Mouse (Mus musculus) adrenal gland, postnatal 14 days (tissue): ENCODE measurements around the gene Pced1a. TPM values are rescaled to one million over a fixed set of nuclear protein-coding genes. Genes with fewer than 3 reads are reported as not detected.

ENCODE experiments used
- DNase-seq: peaks from one replicate; pipeline ENCODE4 v3.0.0; 2021; ENCODE audit warnings: mixed read lengths
- long read RNA-seq, 2 experiments: library from polyadenylated mRNA; stranded (forward); transcript quantifications; one replicate each; pipeline ENCODE4 v2.0.0; 2021
- total RNA-seq: library from RNA; stranded (reverse); gene quantifications from 2 replicates; pipeline ENCODE4 v1.2.3, GENCODE M21; 2021

Pced1a gene
- 13.6 TPM in 2 replicates for total RNA-seq
- long read RNA-seq, experiment 1, partial matches to known transcripts, result 0 of 6 reads
- long read RNA-seq, experiment 1, other reads (novel, unspliced or antisense), result 3 of 6 reads
- long read RNA-seq, experiment 2, partial matches to known transcripts, result 2 of 6 reads
- long read RNA-seq, experiment 2, other reads (novel, unspliced or antisense), result 2 of 6 reads

DNA sequence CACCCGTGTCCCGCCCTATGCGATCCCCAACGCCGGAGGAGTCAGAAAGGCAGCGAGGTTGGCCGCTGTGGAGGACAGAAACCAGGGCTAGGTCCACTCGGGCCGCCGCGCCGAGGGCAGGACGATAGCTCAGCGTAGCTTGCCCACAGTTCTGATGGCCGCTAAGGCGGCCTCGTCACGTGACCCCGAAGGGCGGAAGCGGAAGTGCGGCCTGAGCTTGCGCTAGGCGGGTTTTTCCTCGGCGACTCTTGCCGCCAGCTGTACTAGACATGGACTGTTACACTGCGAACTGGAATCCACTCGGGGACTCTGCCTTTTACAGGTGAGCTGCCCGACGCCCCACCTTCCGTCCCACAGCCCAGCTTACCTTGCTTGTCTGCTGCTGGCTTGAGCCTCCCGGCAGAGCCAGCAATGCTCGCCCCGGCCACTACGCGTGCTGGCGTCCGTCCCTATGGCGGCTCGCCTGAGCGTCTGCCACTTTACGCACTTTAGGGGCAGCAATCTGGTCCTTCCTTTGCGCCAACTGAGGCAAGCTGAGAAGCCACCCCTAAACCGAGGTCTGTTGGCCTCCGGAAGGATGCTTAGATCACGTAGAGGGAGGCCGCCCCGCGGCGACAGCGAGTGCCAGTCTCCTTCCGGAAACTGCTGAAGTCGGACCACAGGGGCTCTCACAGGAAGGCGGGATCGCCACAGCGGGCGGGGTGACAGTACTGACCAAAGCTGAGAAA, at the start of gene Pced1a, which contains the start of gene Vps16:
Gene Pced1a (minus strand): TSS at position 576 of the 728 bp plus-strand sequence.
Gene Vps16 (plus strand): TSS at position 214 of the 728 bp plus-strand sequence.
- DNase-seq, result peak; percentile 96

DNA sequence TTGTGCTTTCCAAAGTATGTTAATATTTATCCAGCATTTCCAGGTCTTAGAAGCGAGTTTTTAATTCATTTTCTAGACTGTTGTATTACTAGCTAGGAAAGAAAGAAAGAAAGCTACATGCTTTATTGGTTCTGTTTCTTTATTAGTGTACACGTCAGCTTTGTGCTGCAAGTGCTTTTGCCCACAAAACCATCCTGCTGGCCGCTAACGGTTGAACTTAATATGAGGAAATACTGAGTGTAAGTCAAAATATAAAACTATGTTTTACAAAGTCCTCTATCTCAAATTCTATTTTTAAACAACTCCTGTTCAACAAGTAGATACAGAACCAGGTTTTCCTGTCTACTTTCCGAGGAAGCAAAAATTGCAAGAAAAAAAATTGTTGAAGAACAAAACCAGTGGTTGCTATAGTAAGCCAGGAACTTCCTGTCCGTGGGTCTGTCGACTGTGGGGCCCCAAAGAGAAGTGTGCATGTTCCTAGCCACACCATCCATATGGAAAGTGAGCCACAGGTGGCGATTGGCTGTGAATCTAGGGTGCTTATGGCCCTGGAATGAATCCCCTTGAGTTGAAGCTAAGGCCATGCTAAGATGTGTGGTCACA, 48.5 kb upstream of the Pced1a start:
- no peak for DNase-seq

GRCm38 (mm10) chr2:130469935-130470334, 45.4 kb upstream of the Pced1a start:
- DNase-seq, result no peak

GRCm38 (mm10) chr2:130469366-130469765, 44.9 kb upstream of the Pced1a start:
- no peak for DNase-seq

- DNase-seq, result no peak
Observed at GRCm38 (mm10) chr2:130466438-130466837, 41.9 kb upstream of the Pced1a start.

DNA sequence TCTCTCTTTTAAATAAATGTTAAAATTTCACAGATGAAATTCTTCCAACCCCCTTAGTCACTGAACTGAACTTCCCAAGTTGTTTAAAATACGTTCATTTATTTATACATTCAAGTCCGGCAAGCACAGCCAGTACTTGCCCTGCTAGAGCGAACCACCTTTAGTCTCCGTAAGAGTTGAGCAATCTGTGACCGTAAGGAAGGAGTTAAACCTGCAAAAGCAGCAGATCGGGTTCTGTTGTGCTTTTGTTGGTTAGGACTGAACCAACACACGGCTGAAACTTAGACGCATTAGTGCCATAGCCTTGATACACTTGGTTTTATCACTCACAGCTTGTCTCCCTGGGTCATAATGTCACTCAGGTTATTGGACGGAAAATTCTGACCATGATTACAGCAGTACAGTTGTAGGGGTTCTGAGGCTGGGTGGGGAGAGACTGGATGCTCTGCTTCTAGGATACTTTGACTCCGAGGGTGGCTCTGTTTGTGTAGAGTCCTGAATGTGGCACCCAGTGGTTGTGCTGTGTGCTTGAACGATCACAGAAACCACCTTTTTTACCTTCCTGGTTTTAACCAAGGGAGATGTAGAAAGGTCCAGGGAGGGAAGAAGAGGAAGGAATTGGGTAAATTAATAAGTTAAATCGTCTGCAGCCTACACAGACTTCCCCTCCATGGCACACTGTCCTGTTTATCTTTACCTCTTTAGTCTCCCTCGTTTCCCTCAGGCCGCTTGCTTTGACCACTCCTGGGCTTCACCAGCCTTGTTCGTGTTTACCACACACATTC, 37.0 kb upstream of the Pced1a start:
- no peak for DNase-seq

DNA sequence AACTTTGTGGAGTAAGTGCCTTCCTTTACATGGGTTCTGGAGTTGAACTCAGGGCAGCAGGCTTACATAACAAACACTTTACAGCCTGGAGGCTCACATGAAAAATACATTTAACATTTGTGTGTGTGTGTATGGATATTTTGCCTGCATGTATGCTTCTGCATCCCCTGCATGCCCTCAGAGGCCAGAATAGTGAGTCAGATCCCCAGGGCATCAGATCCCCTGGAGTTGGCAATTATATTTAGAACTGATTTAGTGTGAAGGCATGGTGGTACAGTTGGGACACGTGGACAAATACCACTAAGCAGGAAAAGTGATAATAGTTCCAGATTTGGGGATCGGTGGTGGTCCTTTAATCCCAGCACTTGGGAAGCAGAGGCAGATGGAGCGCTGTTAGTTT, 35.1 kb upstream of the Pced1a start:
- DNase-seq, result no peak

DNA sequence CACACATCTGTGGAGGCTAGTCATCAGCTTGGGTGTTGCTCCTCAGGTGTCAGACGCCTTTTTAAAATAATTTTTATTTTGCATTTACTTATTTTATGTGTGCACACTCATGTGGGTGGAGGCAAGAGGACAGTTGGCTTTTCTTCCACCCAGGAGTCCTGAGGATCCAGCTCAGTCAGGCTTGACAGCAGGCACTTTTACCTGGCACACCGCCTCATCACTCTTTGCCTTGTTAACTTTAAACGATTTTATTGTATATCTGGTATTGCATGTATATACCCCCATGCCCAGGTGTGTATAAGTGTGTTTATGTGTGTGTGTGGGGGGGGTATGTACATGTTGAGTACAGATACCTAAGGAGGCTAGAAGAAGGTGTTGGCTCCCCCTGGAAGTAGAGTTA, 33.4 kb upstream of the Pced1a start:
- no peak for DNase-seq

DNA sequence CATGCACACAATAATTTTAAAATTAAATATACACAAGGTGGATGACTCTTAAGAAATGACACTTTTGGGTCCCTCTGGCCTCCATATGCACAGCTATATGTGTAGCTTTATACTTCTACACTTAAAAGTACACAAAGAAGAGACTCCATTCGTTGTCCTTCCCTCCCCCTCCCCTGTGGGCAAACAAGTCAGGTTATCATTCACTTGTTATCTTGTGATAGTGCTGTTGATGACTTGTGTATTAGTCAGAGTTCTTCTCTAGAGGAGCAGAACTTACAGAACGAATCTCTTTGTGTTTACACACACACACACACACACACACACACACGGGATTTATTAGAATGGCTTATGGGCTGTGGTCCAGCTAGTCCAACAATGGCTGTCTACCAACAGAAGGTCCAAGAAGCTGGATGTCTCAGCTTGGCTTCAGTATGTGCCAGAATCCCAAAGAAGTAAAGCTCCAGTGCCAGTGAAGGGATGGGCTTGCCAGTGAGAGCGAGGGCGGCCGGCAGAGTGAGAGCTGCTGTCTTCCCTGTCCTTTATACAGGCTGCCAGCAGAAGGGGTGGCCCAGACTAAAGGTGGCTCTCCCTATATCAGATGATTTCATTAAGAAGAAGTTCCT, 30.4 kb upstream of the Pced1a start:
- peak; percentile 20 for DNase-seq

DNA sequence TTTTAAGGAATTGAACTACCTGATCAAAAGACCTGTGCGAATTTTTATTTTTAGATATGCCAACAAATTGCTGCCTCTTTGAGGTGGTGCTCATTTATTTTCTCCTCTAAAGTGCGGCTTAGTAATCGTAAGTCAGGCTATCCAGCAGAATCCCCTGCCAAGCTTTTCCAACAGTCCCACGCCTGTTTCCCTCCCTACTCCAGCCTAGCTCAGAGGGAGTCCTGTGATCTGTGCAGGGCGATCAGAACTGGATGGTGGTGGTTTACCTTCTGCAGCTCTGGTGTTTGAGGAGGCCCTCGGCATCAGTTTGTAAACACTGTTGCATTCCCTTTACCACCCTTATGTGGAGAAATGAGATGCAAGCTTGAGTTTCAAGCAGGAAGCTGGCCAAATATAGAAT, 28.9 kb upstream of the Pced1a start:
- DNase-seq, result no peak

GRCm38 (mm10) chr2:130452266-130452665, 27.8 kb upstream of the Pced1a start:
- DNase-seq, result no peak

DNA sequence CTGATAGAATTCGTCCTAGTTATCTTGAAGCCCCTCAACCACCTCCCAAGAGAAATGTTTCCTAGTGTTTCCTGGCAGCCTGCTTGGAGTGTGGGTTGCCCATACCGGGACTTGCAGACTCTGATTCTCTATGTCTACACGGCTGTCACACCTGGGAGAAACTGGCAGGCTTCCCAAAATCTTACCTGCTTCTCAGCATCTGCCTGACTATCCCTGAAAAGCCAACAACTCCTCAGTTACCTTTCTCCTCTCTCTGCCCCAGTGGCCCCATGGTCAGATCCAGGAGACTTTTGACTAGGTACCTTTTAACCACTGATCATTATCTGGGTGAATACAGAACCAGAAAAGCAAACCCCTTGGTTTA, 27.2 kb upstream of the Pced1a start:
- no peak for DNase-seq

- no peak for DNase-seq
Observed at GRCm38 (mm10) chr2:130451086-130451726, 26.7 kb upstream of the Pced1a start.

DNA sequence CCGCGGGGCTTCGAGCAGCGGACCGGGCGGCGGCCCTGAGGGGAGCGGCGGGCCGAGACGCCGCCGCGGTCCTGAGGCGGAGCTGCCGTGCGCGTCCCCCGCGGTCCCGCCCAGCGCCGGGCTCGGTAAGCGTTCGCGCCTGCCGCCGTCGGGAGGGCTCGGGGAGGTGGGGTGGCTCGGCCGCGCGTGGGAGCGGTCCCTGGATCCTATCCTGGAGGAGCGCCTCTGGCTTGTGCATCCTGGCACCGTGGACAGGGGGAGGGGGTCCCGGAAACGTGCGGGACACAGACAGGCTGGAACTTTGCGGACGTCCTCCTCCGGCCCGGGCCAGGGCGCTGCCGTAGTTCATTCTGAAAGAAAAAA, 25.9 kb upstream of the Pced1a start:
- peak; percentile 86 for DNase-seq

- DNase-seq, result peak; percentile 96
Observed at GRCm38 (mm10) chr2:130449794-130450433, 25.4 kb upstream of the Pced1a start, which contains the start of gene Ptpra. TSS of gene Ptpra (plus strand) at chr2:130450278.

- no peak for DNase-seq
Observed at GRCm38 (mm10) chr2:130449021-130449793, 24.7 kb upstream of the Pced1a start.

DNA sequence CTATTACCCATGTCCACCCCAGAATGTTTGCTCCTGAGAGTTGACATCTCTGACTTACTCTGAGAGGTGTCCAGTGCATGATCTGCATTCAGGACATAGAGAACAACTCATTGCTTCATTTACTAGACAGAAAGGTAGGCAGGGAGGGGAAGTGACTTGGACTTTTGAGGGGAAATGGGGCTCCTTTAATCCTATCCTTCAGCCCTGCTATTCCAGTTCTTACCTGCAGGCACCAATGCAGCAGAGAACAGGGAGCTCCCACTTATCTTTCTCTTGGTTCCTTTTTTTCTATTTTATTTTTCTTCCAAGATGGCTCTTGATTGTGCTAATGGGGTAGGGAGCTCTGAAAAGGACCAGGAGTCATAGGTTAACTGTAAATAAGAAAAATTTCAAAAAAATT, 23.9 kb upstream of the Pced1a start:
- no peak for DNase-seq

DNA sequence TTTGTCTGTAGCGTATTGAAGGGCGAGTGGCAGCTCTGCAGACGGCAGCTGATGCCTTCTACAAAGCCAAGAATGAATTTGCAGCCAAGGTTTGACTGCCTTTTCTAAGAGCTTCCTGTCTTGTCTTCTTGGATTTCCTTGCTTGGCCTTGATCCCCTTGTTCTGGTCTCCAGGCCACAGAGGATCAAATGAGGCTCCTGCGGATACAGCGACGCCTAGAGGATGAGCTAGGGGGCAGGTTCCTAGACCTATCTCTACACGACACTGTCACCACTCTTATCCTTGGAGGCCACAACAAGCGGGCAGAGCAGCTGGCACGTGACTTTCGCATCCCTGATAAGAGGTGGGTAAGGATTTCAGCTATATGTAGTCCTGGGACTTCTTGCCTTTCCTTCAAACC, 17.7 kb upstream of the Pced1a start:
- DNase-seq, result no peak

GRCm38 (mm10) chr2:130439840-130440480, 15.5 kb upstream of the Pced1a start:
- DNase-seq, result no peak

DNA sequence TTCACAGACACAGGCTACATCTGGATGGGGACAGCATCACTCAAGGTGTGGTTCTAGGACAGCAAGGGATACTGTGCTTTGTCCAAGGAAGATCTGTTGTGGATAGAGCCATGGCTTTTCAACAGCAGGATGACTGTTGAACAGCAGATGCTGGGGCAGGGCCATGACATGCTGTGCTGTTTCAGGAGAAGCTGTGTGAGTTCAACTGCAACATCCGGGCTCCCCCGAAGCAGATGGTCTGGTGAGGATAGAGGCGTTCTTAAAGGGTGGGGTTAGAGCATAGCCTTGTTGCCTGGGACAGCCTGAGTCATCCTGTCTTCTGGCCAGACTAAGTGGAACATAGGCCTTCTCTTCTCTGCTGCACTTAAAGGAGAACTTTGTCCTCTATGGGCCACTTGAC, 14.4 kb upstream of the Pced1a start:
- DNase-seq, result no peak
